Mouse (Mus musculus): ENCODE data around the gene Usp8.

Gene Usp8

DNA sequence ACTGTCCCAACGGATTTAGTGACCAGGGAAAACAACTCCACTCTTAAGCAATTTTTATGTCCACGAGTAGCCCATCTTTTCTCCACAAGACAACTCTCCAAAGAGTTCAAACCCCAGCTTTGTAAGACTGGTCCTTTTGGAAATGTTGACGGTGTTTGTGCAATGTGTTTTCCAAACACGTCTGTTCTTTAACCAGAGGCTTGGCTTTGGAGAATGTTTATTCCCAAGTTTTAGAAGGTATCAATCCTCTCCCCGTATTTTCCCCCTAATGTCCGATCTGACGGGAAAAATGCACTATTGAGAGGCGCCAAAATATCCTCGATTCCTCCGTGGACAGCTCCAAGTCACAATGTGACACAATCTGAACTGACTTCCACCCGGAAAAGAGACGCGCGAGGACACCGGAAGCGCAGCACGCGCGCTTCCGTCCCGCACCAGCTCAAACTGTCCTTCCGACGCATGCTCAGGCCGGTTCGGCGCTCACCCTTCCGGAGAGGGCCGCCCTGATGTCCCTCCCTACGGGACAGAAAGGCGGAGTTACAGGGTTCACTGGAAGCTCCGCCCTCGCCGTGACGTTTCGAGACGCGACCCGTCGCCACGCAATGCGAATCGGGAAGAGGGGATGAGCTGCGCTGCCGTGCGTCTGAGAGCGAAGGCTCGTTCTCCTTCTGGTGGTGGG is at the start of gene Usp8:
Gene Usp8 (plus strand): TSS at position 570 of the 679 bp plus-strand sequence.
- DNase-seq (ENCODE audit: low read depth), result peak; percentile 99

DNA sequence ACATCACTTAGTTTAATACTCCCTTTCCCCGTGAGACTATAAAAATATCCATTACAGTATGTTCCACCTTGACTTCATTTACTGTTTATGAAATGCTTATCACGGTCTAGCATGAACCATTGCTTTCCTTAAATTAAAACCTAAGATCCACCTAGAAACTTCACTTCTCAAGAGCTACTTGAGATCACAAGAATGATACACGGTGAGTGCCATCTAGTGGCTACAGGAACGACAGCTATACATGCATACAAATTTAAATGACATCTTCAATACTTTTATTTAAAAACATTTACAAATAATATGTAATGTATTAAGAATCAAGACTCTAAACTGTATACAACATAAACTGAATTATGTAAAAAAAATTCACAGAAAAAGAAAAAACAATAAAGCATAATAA is 43.6 kb upstream of the Usp8 start:
- peak; percentile 77 for DNase-seq (ENCODE audit: low read depth)

DNA sequence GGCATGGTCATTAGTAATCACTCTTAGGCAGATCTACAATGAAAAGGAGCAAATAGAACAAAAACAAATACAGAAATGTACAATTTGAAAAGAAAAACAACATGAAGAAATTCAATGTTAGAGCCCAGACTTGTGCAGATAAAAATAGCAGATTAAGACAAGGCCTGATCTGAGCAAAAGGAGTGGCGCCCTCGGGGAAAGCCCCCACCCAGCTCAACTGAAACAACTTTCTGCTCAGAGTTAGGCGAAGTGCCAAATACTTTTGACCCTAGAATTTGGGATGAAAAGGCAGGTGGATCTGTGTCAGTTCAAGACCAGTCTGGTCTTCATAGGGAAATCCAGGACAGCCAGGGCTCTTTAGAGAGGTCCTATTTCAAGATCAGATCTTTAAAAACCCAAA is 41.1 kb upstream of the Usp8 start:
- DNase-seq (ENCODE audit: low read depth), result no peak

DNA sequence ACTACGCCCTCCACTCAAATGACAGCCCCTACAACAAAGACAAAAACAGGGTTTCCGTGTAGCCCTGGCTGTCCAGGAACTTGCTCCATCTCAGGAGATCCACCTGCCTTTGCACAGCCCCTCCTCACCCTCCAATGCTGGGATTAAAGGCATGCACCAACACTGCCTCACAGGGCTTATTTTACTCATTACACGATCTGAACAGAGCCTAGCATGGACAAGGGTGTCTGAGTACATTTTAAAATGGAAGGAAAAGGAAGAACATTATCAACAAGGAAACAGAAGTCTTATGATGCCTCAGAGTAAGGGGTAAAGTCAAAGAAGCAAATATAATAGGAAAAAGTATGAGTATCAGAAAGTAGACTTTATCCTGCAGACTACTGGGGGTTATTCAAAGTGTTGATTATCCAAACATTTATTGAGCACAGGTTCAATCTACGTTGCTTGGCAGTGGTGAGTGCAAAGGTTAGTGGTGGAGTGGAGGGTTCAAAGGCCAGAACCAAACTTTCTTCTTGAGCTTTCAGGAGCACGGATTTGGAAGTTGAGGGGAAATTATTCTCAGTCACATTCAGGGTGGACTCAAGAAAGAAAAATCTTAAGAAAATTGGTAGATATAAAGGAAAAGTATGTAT is 38.4 kb upstream of the Usp8 start:
- DNase-seq (ENCODE audit: low read depth), result no peak

DNA sequence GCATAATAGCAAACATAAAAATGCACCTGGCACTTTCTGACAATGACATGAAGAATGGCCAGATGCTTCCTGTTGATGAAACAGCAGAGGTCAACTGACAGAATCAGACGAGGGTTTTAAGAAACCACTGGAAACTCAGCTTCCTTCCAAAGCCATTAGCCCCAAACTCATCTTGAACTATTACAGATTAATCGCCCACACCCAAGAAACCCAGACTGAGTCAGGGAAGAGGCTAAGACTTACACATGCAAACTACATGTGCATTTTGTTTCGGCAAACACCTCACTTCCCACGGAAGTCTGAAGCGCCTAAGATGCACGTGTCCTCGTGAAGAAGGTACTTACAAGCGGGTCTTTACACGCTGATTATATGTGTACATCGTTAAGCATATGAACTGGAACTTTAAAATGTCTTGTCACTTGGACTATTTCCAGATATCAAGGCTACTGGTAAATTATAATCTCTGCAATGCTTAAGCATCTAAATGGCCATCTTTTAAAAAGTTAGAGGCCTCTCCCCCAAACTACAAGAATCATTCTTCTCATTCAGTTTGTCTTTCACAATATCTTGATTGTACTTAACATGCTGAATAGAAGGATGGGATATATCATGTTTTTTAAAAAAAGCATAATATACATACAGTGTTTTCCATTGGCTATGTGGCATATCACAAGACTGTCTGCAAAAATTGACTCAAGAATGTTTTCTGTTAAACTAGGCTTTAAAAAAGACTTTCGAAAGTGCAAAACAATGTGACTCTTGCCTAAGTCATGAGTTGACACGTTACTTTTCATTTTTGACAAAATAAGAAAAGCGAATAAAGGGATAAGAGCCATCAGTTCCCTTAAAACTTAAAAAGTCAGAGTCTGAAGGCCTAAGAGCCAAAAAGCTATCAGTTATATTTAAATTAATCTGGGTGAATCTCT is 33.5 kb upstream of the Usp8 start:
- DNase-seq (ENCODE audit: low read depth), result peak; percentile 24

DNA sequence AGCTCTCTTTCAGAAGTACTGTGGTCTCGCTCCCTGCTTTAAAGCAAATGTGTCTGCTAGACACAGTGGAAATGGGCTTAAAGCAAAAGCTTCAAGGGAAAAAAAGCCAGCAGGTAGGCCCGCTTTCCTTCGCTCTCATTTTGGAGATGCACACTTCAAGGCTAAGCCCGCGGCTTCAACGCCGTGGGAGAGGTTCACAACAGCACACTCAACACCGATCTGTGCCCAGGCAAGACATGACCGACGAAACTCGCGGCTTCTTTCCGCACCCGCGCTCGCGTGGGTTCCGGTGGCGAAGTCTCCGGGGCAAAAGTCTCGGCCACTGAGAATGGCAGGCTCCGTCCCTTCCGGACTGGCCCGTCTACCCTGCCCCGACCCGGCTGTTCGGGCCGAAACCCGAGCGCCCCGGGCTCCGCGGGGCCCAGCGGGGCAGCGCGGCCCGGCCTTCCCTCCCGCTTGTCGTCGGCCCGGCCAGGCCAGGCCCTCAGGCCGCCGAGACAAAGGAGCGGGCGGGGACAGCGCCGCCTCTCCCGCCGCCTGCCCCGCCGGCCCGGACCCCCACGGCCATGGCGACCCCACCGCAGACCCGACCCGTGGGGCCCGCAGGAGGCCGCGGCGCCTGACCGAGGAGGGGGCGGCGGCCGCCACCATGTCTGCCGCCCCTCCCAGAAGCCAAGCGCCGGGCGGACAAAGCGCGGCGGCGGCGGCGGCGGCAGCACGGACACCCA is 32.5 kb upstream of the Usp8 start:
- peak; percentile 64 for DNase-seq (ENCODE audit: low read depth)

DNA sequence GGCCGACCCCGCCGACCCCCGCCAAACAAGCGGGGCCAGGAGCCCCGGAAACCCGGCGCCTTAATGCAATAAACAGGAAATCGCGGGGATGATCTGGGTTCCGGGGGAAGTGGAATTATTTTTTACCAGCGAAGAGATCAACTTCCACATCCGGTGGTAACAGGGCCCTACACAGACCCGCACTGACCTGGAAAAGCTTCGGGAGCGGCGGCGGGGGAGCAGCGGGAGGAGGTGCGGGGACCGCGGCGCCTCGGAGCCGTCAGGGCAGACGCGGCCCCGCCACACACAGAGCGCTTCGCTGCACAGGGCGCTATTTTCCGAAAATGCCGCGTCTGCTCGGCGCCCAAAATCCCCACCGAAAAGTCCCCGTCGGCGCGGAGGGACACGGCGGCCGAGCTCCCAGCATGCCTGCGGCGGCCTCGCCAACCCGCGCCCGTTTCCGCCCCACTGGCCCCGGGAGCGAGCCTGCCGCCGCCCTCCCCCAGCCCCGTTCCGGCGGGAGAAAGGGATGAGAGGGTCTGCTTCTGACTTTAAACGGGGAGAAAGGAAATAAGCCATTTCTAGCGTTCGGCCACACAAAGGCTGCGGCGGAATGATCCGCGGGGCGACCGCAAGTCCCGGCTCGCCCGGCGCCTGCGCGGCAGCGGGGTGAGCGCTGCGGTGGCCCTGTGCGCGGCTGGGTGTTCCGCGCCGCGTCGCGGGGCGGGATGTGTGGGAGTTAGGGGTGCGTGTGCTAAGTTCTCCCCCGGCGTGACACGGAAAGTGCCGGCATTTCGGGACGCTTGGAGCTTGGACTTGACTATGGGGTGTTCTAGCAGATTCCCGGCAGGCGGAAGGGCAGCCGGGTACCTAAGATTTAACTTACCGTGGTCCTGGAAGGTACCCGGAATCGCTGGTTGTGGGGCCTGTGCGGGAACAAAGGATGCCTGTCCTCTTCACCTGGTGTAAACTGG is 31.7 kb upstream of the Usp8 start:
- DNase-seq (ENCODE audit: low read depth), result peak; percentile 94

DNA sequence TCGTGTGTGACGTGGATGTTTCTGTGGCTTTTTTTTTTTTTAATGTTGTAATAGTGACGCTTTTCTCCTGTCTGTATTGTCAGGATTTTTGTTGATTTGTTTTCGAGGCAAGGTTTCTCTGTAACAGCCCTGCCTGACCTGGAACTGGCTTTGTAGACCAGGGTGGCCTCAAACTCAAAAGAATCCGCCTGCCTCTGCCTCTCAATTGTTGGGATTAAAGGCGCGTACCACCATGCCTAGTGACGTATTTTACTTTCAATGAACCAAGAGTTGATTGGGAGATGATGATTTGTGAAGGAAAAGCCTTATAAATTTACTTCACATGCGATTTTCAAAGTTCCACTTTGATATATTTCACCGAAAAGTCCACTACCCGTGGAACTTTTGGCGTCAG is 31.0 kb upstream of the Usp8 start, which contains the start of gene Gabpb1:
Gene Gabpb1 (minus strand): TSS at position 216 of the 394 bp plus-strand sequence.
- DNase-seq (ENCODE audit: low read depth), result peak; percentile 47

DNA sequence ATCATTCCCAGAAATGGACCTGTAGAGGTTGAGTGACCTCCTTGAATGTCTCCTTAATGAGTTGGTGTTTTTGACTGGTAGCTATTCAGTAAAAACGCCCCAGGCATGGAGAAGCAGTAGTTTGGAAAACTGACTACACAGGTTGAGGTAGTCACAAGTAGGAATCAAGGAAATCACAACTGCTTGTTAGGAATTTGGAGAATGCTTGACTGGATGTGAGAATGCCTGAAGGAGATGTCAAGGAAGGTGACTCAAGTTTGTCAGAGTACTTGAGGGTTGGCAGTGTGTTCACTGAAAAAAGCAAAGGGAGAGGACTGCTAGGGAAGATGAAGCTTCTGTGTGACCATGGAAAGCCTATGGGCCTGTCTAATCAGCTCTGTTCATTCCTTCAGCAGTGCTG is 29.8 kb upstream of the Usp8 start:
- no peak for DNase-seq (ENCODE audit: low read depth)

DNA sequence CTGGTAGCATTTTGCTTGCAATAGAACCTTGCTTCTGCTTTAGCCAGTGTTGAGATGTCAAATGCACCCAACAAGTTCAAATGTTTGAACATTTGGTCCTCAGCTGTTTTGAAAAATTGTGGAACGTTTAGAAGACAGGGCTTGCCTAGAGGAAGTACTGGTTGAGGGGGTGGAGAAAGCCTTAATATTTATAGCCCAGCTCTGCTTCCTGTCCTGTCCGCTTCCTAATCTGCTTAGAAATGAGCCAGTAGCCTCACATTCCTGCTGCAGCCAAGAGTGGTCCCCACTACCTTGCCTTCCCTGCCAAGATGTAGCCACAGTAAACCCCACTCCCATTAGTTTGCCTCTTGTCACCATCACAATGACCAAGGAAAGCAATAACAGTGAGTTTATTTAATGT is 24.8 kb upstream of the Usp8 start:
- no peak for DNase-seq (ENCODE audit: low read depth)

DNA sequence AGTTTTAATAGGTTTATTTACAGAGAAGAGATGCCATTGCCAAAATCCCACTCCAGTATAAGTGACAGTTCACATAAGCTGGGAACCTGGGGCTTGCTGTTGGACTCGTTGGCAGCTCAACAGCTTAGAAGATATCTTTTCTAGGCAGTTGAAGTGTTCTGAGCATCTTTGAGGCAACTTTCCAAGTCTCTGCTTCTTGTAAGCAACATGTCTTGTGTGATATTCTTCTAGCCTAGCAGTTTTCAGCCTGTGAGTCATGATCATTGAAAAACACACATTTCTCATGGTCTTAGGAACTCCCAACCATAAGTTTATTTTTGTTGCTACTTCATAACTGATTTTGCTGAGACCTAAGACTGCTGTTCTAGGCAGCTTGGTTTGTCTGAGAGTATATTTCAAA is 24.2 kb upstream of the Usp8 start:
- DNase-seq (ENCODE audit: low read depth), result peak; percentile 57

DNA sequence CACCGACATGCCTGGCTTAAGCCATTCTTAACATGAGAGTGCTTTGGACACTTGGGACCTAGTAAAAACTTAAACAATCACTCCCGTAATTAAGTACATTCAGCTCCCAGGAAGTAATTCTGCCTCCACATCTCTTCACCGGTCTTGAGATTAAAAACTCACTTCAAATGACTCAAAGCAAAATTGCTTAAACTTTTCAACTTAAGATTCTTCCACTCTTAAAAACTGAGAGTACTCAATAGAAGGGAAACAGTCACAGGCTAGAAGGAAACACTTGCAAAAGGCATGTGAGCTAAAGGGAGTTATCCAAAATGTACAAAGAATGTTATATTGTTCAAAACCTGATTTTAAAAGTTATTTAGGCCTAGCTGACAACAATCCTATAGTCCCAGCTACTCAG is 15.8 kb upstream of the Usp8 start:
- no peak for DNase-seq (ENCODE audit: low read depth)

DNA sequence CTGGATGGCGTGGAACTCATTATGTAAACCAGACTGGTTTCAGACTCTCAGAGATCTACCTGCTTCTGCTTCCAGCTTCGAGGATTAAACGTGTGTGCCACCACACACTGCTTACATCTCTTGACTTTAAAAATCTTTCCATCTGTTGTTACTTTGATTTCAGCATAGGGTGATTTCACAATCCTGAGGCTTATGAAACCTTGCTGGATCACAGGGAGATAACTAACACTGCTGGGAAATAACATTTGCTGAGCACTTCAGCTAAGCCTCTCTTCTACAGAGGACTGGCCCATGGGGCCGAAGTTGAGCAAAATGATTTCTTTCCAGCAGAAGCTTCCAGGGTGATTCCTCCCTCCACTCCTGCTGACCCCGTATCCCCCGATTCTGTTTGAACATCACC is 11.8 kb upstream of the Usp8 start:
- DNase-seq (ENCODE audit: low read depth), result peak; percentile 85

DNA sequence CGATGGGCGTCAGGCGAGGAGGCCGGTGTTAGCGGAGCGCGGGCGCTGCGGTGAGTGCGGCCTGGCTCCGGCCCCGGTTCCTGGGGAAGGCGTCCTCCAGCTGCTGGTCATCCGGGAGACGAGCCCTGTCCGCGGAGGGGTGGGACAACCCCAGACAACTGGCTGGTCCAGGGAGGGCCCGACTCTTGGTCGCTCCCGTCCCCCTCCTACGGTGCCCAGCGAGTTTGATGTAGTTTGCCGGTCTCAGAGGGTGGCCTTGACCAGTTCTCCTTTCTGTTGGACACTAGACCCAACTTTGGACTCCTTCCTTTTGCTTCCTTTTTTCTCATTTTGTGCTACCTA is 281 bp downstream of the Usp8 start:
- no peak for DNase-seq (ENCODE audit: low read depth)

DNA sequence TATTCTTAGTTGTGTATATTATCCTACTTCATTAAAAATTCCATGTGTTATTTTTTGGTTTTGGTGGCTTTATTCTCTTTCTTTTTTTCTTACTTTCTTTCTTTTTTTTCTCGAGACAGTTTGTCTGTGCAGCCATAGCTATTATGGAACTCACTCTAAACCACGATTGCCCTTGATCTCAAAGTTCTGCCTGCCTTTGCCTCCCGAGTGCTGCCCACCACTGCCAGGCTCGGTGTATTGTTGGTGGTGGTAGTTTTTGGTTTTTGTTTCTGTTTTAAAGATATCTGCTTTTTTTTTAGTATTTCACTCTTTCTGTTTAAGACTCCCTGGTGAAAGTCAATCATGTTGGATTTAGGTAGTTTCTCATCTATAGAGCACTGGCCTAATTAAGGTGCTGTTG is 1.2 kb downstream of the Usp8 start:
- no peak for DNase-seq (ENCODE audit: low read depth)

DNA sequence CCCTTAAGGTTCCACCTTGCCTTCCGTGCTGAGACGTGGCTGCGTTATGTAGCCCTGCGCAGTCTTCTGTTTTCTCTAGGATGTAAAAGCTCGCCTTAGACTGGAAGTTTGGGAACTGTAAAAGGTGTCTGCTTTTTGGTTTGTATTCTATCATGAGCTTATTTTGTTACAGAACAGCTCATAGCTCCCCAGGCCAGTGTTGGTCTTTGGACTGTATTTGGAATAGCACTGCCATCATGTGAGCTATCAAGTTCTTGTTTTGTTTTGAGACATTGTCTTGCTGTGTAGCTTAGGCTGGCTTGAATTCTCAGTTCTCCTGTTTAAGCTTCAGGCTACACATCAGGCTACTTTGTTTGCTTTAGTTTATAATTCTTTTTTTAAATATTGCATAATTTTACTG is 5.4 kb downstream of the Usp8 start:
- no peak for DNase-seq (ENCODE audit: low read depth)

DNA sequence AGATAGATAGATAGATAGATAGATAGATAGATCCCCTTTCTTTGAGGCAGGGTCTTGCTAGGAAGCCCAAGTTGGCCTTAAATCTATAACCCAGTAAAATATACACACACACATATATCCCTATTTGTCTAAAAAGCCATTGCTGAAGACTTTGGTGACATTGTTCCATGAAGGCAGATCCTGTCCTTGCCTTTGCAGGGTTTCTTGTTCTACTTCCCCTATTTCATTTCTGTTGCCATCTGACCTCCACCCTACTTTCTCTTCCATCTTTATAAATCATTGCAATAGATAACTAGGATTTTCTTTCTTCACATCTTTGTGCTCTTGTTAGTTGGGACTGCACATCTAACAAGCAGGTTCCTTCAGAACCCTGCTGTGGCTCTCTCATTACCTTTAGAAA is 5.8 kb downstream of the Usp8 start:
- DNase-seq (ENCODE audit: low read depth), result no peak

DNA sequence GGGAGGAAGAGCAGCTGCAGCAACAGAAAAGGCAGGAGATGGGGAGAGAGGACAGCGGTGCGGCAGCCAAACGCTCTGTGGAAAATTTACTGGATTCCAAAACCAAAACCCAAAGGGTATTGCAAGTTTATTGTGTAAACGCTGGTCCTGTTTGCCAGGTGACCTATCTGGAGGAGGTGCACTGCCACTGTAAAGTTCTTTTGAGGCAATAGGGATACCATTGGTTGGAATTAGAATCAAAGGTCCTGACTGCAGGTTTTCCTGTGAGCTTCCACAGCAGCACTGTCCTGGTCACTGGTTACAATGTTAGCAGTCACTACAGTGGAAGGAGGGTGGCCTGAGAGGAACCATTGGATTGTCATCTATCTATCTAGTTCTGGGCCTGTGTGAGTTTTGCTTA is 22.1 kb downstream of the Usp8 start:
- DNase-seq (ENCODE audit: low read depth), result no peak

DNA sequence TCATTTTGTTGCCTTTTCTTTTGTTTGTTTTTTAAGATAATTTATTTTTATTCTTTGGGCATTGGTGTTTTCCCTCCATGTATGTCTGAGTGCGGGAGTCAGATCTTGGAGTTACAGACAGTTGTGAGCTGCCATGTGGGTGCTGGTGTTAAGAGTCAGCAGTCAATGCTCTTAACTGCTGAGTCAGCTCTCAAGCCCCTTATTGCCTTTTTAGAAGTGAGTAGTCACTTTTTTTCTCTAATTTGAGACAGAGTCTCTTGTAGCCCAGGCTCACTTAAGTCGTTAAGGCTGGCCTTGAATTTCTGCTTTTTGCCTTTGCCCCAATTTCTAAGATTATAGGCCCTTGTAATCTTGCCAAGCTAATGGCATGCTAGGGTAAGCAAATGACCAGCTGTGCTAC is 23.4 kb downstream of the Usp8 start:
- DNase-seq (ENCODE audit: low read depth), result no peak

DNA sequence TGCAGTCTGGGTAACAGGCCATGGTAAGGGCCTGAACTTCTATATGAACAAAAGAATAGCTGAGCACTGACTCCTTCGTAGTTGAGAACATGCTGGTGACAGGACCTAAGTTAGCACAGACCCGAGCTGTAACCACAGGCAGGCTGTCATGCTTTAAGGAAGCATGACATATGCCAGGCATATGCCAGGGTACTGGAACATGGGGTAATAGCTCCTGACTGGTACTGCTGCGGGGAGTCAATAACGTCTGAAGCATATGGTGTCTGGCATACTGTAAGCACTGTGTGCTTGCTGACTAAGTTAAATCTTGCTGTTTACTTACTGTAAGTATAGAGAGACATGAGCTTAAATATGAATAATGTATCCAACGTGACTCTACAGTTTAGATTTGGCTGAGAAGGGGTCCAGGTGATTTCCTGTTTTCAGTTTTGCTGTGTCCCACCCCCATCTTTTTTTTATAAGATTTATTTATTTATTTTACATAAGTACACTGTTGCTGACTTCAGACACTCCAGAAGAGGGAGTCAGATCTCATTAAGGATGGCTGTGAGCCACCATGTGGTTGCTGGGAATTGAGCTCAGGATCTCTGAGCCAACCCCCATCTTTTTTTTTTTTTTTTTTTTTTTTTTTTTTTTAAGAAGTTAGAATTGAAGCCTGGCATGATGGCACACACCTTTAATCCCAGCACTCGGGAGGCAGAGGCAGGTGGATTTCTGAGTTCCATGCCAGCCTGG is 28.4 kb downstream of the Usp8 start:
- DNase-seq (ENCODE audit: low read depth), result no peak

DNA sequence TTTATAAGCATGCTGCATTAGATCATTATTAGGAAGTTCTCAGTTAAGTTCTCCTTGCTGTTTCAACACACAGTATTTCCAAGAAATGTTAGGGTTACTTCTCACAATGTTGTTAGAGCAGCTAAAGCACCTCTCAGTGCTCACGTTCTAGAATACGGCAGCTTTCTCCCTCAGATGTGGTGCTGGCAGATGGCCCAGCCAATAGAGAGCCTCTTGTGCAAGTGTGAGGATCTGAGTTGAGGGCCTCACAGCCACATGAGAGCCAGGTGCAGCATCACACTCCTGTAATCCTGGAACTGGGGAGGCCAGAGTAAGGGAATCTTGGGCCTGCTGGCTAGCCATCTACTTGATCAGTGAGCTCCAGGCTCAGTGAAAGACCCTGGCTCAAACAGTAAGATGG is 33.2 kb downstream of the Usp8 start:
- no peak for DNase-seq (ENCODE audit: low read depth)

Data from NIH3T3 (cell line).